Mouse (Mus musculus) urinary bladder, postnatal 4 days (tissue): ENCODE results near the gene Tmem184c.

Experiments
- DNase-seq, 2 experiments: peaks; one replicate each; pipeline ENCODE4 v3.0.0; 2021 to 2022; ENCODE audit warnings: low spot score in 2 of 2

Tmem184c gene

GRCm38 (mm10) chr8:77610374-77610969 is at the start of gene Tmem184c:
Tmem184c (minus strand) TSS chr8:77610698.
- DNase-seq = peak; percentile 96 to 99

DNA sequence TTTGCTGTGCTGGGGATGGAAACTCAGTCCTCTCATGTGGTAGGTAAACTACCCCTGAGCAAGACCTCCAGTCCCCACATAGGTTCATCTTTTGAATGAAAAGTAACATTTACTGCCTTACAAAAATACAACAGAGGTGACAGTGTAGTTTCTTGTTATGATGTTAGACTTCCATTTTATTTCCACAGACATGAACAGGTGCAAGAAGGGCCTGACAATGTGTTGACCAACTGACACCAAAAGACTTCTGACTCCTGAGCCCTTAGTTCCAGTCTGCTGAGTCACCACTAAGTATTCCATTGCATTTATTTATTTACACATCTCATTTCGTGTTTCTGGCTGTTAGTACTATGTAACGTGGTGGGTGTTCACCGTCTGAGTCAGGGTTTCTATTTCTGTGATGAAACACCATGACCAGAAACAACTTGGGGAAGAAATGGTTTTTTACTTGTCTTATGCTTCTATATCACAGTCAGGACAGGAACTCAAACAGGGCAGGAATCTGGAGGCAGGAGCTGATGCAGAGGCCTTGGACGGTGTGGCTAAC is 49.1 kb upstream of the Tmem184c start:
- no peak for DNase-seq

DNA sequence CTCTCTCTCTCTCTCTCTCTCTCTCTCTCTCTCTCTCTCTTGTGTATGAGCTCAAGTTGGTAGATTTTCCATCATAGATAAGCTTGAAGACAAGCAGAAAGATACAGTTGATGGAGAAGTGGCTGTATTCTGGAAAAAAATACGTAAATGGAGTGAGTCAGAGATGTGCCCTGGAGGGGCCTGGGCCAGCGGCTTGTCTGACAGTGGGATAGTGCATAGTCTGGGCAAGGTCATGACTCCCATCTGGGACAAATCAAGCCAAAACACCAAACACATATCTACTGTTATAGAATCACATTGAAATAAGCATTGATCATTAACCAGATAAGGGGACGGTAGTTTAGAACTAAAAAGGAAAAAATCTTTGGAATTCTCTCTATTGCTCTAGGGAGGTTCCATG is 47.9 kb upstream of the Tmem184c start:
- DNase-seq = no peak

GRCm38 (mm10) chr8:77650646-77651190 is 40.2 kb upstream of the Tmem184c start:
- no peak for DNase-seq

GRCm38 (mm10) chr8:77640093-77640839 is 29.8 kb upstream of the Tmem184c start:
- DNase-seq = no peak

DNA sequence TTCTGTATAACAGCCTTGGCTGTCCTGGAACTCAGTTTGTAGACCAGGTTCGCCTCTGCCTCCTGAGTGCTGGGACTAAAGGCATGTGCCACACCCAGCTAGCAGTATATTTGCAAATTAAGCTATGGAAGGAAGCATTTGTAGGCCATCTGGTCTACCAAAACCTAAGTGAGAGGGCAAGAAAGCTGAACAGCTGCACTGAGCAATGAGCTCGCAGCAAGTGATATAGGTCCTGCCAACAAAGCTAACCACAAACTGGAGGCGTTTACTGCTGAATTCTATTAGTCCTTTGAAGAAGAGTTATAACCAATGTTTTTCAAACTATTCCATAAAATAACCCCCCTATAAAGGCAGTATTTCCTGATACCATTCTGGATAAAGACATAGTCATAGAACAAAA is 27.1 kb upstream of the Tmem184c start:
- DNase-seq = no peak

DNA sequence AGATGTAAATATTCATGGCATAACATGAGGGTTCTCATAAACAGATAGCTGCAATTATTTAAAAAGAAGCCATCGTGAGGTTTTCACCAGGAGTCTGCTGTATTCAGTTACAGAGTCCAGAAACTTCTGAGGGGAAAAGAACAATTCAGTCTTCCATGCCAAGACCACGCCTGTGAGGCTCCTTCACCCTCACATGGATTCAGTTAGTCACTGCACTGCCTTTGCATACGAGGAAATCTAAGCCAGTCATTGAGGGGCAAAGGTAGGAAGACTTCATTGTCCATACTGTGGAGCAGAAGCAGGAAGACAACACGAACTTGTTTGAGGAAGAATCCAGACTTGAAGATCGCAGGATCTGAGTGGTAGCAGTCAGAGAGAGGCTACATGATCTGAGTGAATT is 23.5 kb upstream of the Tmem184c start:
- no peak for DNase-seq

GRCm38 (mm10) chr8:77633211-77633610 is 22.7 kb upstream of the Tmem184c start:
- no peak for DNase-seq

- no peak for DNase-seq
These were observed 20.2 kb upstream of the Tmem184c start for GRCm38 (mm10) chr8:77630691-77631090.

GRCm38 (mm10) chr8:77629858-77630537 is 19.5 kb upstream of the Tmem184c start:
- peak; percentile 72 to 88 for DNase-seq

DNA sequence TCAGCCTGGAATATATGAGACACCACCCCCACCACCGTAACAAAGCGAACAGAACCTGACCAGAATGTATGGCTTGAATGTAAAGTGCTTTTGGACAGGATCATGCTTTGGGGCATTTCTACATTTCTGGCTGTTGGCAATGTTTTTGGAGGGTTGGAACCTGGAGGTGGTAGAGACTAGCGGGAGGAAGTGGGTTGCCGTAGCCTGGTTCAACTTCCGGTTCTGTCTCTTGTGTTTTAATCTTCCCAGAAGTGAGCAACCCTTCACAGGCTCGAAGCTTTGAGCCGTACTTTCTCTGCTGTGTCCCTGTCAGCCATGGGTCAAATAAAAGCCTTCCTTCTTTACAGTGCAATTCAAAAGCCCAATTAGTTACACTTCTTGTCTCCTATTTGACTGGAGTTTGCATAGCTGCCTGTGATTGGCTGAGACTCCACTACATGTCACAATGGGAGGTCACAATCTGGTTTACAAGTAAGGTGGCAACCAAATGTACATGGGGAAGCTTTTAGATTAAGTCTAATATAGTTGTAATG is 13.2 kb upstream of the Tmem184c start:
- no peak for DNase-seq

DNA sequence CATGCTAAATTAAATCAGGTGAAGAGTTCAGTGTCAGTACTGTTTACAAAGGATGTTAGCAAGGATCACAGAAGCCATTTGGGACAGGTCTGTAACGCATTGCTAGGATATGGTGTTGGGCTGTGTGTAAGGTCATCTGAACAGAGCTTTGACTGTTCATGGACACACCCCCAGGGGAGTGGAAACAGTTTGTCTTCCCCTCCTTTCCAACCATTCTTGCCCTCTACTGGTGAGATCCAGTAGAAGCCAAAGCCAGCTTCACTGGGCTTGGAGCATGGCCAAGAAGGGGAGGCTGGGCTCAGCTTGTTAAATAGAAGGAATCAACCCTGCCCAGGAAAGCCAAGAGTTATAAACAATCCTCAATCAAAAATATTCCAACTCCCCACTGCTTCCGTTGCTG is 7.4 kb upstream of the Tmem184c start:
- peak; percentile 43 to 64 for DNase-seq

- DNase-seq = no peak
These were observed 877 bp downstream of the Tmem184c start for GRCm38 (mm10) chr8:77609621-77610020.

GRCm38 (mm10) chr8:77584174-77584573 is 26.3 kb downstream of the Tmem184c start:
- DNase-seq = no peak

DNA sequence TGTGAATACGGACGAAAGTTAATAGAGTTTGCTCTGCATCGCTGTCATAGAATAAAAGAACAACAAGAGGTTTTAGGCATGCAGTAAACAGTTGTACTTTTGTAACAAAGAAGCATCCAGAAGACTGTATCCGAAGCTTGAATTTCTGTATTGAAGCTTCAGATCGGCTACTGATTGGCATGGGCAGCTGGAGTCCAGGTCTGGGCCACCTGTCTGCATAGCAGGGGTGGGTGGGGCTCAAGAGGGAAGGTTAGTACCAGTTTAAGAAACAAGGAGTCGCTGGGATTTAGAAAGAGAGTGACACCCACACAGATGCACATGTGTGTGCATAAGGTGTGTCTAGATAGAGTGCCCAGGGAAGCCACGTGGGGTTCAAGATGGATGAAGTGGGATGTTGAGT is 32.8 kb downstream of the Tmem184c start:
- no peak for DNase-seq

DNA sequence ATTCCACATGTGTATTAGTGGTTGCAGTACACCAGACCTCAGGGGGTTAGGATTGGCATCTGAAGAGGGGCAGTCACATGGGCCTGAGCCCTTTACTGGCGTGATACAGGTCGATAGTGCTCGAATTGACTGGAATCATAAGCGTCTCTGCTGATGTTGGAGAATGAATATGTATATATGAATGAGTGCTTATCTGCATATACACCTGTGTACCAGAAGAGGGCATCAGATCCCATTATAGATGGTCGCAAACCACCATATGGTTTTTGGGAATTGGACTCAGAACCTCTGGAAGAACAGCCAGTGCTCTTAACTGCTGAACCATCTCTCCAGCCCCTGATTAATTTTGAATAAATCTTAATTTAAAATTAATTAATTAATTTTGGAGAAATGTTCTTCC is 36.3 kb downstream of the Tmem184c start:
- DNase-seq = no peak

DNA sequence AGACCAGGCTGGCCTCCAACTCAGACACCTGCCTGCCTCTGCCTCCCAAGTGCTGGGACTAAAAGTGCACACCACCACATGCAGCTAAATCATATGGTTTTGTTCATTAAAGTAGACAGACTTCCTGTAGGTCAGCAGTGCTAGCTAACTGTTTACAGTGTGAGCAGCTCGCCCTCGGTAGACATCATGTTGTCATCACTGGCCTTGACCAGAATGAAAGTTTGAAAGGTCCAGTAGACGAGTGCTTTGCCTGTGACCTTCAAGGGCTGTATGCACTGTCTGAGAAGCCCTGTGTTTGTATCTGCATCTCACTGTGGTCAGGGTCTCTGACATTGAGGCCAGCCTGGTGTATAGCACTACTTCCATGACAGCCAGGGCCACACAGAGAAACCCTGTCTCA is 49.1 kb downstream of the Tmem184c start:
- DNase-seq = no peak

DNA sequence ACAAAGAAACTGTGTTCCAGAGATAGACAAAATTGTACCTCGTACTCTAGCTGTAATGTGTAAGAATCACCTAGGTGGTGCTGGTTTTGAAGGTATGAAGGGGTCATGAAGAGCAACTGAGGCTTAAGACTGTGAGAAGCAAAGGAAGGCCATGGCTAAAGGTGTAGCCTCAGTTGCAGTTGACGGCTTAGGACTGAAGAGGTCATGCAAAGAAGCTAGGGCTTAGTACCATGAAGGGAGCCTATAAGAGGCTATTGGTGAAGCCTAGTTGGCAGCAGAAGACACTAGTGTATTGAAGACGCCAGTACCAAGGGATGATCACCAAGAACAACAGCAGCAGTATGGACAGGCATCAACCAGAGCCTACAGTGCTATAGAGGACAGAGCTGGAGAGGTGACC is 58.0 kb downstream of the Tmem184c start:
- DNase-seq = no peak

GRCm38 (mm10) chr8:77549881-77550580 is 60.5 kb downstream of the Tmem184c start:
- DNase-seq = no peak

GRCm38 (mm10) chr8:77549121-77549706 is 61.3 kb downstream of the Tmem184c start, which contains the start of gene Prmt9:
Prmt9 (plus strand) TSS chr8:77549397.
- peak; percentile 93 to 95 for DNase-seq
